Mouse (Mus musculus) left cerebral cortex, adult 8-10 months (tissue): ENCODE results near the gene Clcn2. TPM values are rescaled to one million over a fixed set of nuclear protein-coding genes. Genes with fewer than 3 reads are reported as not detected.

Experiments
- DNase-seq, 2 experiments: peaks; one replicate each; pipeline ENCODE4 v3.0.0; 2022; ENCODE audit warnings: low spot score in 2 of 2
- total RNA-seq, 4 experiments: library from RNA; stranded (reverse); gene quantifications; 2 replicates each; pipeline ENCODE4 v1.2.4; 2022

Gene Clcn2
- total RNA-seq, 4 experiments from 2014 or later: 63.2 to 75.5 (median 71.9) TPM

- no peak for DNase-seq
Observed at GRCm38 (mm10) chr16:20723247-20723646, 5.7 kb upstream of the Clcn2 start.

GRCm38 (mm10) chr16:20722736-20723135, 5.2 kb upstream of the Clcn2 start:
- DNase-seq: no peak

GRCm38 (mm10) chr16:20721808-20722207, 4.3 kb upstream of the Clcn2 start:
- DNase-seq: no peak

- no peak for DNase-seq
Observed at GRCm38 (mm10) chr16:20717978-20718670, 578 bp upstream of the Clcn2 start.

GRCm38 (mm10) chr16:20716841-20717180, 735 bp downstream of the Clcn2 start:
- DNase-seq: no peak

GRCm38 (mm10) chr16:20715976-20716840, 1.3 kb downstream of the Clcn2 start:
- peak in 1 of 2 experiments; percentile 78 for DNase-seq

- no peak for DNase-seq
Observed at GRCm38 (mm10) chr16:20715566-20715965, 2.0 kb downstream of the Clcn2 start.

GRCm38 (mm10) chr16:20715161-20715560, 2.4 kb downstream of the Clcn2 start:
- no peak for DNase-seq

- no peak for DNase-seq
Observed at GRCm38 (mm10) chr16:20714307-20715080, 3.1 kb downstream of the Clcn2 start.

- no peak for DNase-seq
Observed at GRCm38 (mm10) chr16:20712889-20713288, 4.7 kb downstream of the Clcn2 start.

GRCm38 (mm10) chr16:20712190-20712589, 5.4 kb downstream of the Clcn2 start:
- DNase-seq: no peak

GRCm38 (mm10) chr16:20710810-20711209, 6.7 kb downstream of the Clcn2 start:
- DNase-seq: no peak

- no peak for DNase-seq
Observed at GRCm38 (mm10) chr16:20710370-20710769, 7.2 kb downstream of the Clcn2 start.

- no peak for DNase-seq
Observed at GRCm38 (mm10) chr16:20708939-20709734, 8.4 kb downstream of the Clcn2 start.

- DNase-seq: no peak
Observed at GRCm38 (mm10) chr16:20708220-20708938, 9.2 kb downstream of the Clcn2 start.

- no peak for DNase-seq
Observed at GRCm38 (mm10) chr16:20706407-20707055, 11.0 kb downstream of the Clcn2 start.

- no peak for DNase-seq
Observed at GRCm38 (mm10) chr16:20705786-20706185, 11.8 kb downstream of the Clcn2 start.

- no peak for DNase-seq
Observed at GRCm38 (mm10) chr16:20703699-20704400, 13.7 kb downstream of the Clcn2 start.

- no peak for DNase-seq
Observed at GRCm38 (mm10) chr16:20703071-20703470, 14.5 kb downstream of the Clcn2 start.
